Mouse (Mus musculus): ENCODE measurements at regions not wholly inside any gene's neighbourhood (a gene's known extent, or its start where the extent isn't known, plus 50 kb on each side); places are given as distances from the start of the nearest gene placed in this dataset.

DNA sequence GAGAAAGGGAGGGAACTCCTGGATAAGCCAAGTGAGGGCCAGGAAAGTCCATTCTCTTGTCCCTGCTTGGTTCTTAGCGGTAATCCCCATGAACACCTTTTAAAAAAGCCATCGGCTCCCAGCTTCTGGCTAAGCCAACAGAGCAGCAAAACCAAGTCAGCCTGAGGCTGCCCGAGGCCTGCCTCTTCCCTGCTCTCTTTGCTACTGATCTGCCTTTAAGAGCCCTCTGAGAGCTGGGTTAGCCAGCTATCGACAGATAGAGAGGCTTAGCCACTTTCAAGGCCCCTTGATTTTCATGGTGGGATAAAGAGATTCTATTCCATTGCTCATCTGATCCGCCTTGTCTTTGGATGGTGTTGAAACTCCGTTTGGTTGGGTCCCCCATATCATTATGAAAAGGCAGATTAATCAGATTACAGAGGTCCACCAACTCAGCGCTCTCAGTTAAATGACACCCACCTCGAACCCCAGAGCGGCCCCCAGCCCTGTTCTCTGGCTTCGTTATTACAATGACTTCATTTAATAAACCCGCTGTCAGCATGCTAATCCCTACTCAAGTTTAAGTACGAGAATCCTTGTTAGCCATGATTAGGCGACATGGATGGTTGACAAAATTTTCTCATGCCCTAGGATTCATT, 66.1 kb downstream of the Slc4a3 start:
- no peak for DNase-seq

DNA sequence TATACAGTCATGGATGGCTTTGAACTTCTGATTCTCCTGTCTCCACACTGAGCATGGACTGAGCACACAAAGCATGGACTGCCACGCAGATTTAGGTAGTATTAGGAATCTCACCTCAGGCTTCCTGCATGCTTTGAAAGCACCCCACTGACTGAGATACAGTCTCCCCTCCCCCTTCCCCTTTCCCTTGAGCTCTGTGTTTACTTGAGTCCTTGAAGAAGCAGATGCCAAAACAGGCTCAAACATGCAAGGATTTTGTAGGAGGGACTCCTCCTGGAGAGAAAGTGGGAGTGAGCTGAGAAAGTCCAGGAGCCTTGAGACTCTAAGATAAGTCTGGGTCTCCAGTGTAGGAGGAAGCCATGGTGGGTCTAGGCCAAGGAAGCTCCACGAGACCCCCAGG, 67.1 kb downstream of the Slc4a3 start:
- DNase-seq, result no peak

DNA sequence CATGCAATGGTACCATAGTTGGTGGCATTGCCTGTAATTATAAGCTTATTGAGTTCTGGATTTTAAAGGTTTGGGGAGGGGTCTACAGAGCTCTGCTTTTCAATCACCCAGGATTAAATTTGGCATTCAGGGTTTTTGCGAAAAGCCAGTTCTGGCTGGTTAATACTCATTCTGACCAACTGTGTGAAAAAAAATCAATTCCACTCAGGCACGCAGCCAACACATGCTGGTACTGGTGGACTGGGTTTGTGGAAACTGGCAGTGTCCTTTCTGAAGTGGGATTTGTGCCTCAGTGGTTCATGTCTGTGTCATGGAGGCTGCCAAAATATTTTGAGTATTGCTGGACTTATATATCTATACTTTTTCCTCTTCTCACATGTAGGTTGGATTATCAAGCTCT, 70.9 kb downstream of the Slc4a3 start:
- no peak for DNase-seq

DNA sequence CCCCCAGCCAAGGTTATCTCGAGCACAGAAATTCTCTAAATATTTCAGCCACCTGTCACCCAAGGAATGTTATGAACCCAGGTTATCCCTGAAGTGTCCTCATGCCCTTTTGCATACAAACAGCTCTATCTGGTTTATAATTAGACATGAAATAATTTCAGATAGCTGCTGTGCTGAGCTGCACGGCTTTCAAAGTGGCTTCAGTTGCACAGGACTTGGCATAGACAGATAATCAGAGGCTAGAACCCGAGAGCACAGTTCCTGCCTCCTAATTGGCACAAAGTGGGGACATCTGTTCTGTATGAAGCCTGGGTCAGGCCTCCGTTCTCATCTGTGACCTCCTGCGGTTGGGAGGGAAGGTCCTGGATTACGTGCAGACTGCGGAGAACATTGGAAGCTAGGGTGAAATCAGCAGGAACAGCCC, 72.3 kb downstream of the Slc4a3 start:
- peak; percentile 51 for DNase-seq

DNA sequence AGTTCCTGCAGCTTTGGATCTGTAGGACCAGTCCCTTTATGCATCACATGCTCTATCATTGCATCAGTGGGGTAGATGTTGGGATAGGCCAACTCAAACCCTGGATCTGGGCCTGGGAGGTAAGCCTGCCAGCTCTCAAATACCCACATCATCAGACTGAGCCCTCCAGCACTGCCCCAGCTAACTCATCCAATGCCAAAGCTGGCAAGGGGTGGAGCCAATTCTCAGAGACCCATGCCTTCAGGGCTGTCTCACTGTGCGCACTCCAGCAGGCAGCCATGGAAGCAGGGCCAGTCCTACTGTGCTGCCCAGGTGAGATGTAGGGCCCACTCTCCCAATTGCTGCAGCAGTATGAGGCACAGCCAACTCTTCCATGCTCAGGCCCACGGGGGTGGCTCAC, 84.2 kb downstream of the Slc4a3 start:
- DNase-seq, result no peak

DNA sequence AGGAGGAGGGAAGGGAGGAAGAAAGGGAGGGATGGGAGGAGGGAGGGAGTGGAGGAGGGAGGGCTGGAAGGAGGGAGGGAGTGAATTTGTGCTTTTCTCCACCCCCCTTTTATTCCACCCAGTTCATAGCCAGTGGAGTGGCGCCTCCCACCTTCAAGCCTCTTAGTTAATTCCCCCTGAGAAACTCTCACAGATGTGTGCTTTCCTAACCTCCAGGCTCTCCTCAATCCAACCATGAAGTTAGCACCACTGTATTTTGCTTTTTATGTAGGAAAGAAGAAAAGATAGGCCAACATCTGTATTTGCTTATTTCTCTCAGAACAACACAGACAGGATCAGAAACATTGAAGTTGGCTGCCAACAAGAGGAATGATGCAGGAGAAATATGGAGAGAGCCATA, 85.7 kb downstream of the Slc4a3 start:
- DNase-seq, result no peak

DNA sequence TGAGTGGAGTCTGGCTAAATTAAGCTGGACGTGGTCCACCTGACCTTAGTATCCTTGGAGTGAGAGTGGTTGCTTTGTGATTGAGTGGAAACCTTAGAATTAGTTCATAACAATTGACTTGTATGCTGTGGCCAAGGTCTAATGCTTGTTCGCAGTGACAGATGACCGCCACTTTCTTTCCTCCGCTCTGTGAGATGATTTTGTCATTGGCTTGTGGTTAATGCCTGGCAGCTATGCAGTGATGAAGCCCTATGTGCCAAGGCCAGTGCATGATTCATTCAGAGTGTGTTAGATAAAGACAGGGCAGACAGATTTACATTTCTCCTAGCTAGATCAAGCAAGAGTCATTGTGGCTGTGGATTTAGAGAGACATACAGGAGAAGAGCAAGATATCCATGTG, 89.5 kb downstream of the Slc4a3 start:
- DNase-seq, result no peak

DNA sequence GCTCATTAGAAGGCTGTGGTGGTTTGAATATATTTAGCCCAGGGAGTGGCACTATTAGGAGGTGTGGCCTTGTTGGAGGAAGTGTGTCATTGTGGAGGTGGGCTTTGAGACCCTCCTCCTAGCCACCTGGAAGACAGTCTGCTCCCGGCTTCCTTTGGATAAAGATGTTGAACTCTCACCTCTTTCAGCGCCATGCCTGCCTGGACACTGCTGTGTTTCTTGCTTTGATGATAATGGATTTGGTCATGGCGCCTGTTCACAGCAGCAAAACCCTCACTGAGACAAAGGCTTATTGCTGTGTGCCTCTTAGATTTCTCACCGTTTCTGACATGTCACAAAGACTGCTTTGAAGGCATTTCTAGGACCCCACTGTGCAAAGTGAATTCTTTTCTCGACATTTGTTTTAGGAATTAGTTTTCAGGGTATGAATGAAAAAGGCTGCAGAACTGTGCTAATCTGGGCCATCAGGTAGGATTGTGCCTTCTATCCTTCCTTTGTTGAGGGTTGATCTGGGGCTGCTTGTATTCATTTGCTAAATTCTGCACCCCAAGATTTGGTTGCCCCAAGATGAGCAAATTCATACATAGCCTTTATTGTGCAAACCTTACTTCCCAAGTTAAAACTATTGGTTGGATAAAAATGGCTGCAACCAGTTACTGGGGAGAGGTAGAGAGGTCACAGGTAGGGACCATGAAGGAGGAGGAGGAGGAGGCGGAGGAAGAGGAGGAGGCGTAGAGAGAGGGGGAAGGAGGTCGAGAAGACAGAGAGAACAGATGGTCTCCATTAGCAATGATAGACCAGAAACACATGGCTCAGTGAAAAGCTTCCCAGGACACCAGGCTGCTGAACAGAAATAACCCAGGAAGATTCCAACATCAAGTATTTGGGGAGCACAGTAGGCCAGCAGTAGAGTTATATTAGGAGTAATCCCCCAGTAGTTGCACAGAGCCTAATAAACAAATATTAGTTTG, 93.2 kb downstream of the Slc4a3 start:
- DNase-seq, result no peak

DNA sequence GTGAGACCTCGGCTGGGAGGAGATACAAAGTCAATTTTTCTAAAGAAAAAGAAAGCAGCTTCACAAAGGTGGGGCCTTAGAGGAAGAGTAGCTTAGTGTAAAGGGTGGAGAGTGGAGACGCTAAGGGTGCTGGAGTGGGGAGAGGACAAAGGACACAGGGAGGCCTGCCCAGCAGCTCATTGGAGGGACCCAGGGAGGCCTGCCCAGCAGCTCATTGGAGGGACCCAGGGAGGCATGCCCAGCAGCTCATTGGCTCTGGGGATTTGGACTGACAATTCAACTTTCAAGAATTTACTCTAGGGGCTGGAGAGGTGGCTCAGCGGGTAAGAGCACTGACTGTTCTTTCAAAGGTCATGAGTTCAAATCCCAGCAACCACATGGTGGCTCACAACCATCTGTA, 96.4 kb downstream of the Slc4a3 start:
- no peak for DNase-seq

DNA sequence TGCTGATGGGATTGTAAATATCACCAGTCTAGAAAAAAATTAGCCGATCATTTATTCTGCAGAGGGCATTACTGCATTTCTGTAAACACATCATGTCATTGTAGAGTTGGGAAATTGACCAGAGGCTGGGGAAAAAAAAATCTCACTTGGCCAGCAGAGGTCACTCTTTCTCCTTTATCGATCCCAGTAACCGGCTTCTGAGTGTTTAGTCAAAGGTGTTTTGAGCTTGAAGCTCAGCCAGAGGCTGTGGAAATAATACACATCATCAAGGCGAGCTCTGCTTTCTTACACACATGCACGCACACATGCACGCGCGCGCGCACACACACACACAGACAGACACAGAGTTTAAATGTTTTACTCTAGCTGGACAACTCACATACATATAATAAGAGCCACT, 106.5 kb downstream of the Slc4a3 start:
- peak; percentile 25 for DNase-seq

DNA sequence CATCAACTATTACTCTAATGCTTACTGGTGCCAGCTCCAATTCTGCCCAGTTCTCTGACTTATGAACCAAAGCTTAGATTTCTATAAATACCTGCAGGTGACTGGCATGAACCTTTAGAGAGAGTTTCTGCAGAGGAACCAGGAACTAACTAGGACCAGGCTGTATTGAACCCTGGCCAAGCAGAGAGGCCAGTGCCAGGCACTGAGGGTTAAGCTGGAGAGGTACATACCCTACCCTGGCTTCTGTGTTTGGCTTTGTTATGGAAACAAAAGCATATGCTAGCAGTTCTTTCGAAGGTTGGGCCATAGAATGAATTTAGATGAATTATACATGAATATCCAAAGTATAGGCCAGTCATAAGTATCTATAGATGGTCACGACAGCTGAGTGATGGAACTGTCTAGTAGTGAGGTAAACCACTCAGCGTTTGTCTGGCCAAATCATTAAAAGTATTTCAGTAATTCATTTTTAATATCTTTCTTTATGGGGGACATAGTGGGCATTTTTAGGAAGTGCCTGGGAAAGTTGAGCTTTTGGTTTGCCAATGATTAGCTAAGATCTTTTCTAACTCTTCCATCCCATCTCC, 107.0 kb downstream of the Slc4a3 start:
- DNase-seq, result no peak

DNA sequence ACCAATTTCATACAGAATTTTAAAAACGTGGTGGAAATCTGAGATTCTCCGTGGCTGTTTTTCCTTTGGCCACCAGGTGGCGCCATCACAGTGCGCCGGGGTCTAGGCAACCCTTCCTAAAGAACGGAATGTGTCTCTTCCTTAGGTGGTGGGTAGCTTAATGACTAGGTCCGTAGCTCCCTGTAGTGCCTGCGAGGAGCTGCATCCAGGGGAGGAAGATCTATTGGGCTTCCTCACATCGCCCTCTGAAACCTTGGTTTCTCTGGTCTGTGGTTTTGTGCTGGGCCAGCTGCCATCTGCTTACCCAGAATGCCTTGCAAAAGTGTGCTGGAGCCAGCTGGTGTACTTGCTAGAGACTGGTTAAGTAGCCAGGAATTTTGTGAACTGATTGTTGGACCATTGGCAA, 107.6 kb downstream of the Slc4a3 start:
- DNase-seq, result peak; percentile 63

DNA sequence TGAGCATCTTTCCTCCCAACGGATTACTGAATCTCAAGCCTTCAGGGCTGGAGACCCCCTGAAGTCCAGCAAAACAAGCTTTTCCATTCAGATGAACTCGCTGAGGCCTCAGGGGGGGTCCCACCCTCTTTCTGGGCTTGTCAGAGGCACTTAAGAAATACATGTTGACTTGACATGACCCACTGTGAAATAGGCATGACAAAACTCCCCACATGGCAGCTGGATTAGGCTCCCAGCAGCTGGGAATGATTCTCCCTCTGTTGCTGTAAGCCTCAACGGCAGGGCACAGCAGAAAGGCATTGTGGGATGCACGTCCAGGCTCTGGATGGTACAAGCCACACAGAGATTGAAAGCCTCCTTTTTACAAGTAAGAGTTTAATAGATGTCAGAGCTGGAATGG, 110.5 kb downstream of the Slc4a3 start:
- no peak for DNase-seq

DNA sequence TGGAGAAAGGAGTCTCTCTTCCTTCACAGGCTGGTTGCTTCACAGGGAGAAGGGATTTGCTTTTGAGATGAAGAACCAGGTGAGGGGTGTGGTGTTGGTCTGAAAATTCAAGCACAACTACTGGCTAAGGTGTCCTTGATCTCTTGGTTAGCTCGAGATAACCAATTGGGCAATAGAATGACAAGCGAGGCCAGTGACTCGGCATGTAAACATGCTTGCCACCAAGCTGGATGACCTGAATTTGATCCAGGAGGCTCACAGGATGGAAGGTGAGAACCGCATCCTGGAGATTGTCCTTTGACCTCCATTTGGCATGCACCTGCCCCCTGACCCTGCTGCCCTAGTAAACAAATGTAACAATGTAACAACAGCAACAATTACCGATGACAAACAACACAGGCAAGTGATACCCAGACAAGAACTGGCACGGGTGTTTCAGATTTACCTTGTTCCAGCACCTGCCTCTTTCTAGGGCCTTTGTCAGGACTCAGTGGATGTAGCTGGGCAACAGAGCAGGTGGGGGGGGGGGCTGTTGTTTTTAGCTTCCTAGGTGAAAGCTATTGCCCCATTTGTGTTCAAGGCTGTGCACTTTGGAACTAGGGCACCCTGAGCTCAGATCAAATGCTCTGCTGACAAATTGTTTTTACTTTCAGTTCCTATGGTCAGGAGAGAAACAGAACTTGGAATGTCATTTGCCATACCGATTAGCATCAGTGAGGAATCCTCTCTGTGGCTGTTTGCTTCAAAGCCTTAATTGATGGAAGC, 114.5 kb downstream of the Slc4a3 start:
- DNase-seq, result no peak

DNA sequence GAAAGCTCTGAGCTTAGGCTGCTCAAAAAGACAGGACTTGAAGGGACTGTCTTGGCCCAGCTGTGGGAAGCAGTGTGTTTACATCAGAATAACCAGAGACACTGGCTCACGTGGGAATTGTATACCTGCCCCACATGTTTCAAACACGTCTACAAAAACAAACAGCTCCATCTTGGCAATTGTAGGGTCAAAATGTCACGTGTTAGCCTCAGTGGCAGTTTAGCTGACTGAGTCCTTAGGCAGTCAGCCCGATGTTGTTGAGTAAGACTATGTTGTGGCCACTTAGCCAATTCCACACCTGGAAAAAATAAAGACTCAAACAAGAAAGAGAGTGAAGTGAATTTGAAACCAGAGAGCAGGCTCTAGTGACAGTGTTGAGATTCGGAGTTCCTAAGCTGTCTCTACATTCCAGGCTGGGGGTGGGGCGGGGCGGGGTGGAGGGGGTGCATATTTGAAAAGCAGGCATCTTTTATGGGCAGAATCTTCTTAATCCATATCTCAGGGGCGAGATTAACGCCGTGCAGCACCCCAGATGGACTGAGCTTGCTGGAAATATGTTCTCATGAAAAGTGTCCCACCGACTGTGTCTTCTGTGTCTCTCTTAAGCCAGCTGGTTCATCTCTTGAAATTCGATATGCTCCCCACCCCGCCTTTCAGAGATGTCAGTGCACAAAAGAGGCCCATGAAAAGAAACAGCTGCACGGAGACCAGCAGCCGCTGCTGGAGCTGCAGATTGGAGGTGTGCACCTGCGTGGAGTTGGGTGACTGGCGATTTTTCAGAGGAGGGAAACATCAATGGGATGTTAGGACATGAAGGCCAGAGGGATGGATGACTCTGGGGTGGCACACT, 116.3 kb downstream of the Slc4a3 start:
- no peak for DNase-seq

DNA sequence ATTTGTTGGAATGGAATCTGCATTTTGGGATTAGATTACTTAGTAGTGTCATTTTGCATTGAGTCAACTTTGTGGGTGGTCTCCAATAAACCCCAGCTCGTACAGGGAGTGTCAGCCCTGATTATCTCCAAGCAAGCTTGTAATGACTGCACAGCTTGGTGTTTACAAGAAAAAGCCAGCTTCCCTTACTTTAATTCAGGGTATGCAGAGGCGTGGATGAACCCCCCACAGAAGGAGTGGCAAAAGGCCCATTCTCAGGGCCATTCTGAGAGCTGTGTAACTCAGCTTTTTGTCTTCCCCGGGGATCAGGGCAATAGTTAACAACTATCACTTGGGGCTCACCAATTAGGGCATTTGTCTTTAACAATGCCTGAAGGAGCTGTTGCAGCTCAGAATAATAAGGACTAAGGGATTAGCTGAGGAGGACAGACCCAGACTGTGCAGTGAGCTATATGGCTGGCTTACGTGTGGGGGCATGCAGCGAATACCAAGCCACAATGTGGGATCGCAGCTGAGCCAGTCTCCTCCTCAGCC, 121.7 kb downstream of the Slc4a3 start:
- no peak for DNase-seq

DNA sequence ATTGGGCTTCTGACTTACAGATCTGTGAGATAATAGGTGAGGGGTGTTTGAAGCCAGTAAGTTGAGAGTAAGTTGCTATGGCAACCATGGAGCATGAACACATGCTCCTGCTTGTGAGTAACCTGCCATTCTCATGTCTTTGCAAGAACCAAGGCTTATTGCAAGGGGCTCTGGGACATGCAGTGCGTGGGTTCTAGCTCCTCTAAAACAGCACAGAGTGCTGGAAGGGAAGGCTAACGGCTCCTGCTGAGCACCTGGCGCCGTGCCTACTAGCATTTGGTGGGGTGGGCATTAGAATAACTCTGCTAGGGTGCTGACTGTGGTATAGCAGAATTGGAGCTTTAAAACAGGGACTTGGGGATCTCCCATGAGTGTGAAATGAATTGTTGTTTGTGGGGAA, 130.2 kb downstream of the Slc4a3 start:
- no peak for DNase-seq

DNA sequence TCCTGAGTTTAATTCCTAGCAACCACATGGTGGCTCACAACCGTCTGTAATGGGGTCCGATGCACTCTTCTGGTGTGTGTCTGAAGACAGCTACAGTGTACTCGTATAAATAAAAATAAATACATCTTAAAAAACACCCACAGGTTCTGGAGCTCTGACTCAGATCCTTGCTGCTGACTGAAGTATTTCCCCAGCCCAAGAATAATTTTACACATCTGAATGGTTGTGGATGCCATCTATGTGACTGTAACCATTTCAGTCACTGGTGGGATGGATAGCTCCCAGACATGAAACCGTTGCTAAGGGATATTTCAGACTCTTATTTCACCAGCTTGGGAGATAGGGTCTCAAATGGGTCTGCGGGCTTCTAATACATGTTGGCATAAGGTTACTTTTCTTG, 131.6 kb downstream of the Slc4a3 start:
- DNase-seq, result no peak

DNA sequence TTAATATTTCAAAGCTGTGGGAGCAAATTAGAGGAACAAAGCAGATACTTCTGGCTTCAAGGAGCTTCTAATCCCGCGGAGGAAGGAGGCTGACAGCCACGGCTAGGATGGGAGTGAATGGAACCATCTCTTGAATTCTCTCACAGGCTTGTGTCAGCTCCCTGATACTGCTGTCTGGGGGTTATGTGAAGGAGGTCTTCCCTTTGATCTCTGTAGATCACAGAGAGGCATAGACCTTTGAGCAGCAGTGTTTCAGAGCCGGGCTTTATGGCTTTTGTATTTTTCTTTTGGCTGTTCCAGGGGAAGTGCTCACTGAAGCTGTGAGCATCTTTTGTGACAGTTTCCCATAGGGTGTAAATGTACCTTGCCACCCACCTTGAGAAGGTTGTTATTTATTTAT, 132.2 kb downstream of the Slc4a3 start:
- DNase-seq, result no peak

DNA sequence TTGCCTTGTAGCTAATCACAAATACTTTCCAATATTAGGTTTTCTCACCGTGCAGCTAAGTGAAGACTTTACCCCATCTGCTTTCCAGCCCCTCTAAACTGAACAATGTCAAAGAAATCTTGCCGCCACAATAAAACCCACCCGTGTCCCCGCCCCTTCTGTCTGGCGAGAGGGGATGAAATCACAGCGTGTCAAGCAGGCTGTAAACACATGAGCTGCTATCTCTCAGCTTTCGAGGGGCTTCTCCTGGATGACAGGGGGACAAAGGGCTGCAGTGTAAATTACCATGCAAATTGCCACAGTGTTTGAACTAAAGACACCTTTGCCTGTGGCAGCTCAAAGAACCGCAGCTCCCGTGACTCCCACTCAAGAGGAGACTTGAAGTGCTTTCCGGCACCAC, 134.3 kb downstream of the Slc4a3 start:
- no peak for DNase-seq

DNA sequence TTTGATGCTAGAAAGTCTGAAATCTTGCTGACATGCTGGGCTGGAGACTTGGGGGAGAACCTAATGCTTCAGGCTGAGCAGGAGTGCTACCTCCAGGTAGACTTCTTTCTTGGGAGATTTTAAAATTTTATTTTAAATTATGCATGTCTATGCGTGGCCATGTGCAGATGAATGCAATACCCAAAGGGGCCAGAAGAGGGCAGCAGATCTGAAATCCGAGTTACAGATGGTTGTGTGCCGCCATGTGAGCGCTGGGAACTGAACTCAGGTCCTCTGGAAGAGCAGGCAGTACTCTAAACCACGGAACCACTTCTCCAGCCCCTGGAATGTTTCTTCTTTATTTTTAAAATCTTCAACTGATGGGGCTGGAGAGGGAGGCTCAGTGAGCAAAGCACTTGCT, 135.8 kb downstream of the Slc4a3 start:
- no peak for DNase-seq

DNA sequence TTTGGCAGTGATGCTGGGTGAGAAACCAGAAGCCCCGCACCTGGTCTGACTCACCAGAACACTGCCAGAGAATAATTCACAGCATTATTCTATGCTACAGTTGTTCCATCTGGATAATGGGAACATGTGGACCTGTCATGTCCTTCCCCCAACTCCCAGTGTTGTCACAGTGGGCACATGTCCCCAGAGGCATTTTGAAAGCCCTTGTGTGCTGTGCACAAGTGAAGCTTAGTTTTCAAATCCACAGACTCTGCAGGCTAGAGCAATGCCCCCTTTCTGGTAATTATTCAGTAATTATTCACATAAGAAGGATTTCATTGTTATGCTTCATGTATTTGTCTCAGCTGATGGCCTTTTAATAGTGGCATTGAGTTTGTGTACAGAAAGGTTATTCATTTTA, 146.7 kb downstream of the Slc4a3 start:
- DNase-seq, result no peak
